Mouse (Mus musculus): Measurements from ENCODE around the gene Ccdc191.

- no peak for TF ChIP-seq CTCF (IDR thresholded peaks at IDR 0.05; ENCODE audit: low read depth)
- TF ChIP-seq EP300 (IDR thresholded peaks at IDR 0.05; ENCODE audit: low read depth): no peak
Measured at GRCm38 (mm10) chr16:43871419-43871818, 18.2 kb upstream of the Ccdc191 start.
